In genomic region chr10:61517296-61518071, GRCm38 (mm10) we compare ENCODE assay signal across 9 mouse cellular contexts. TPM values are rescaled to one million over a fixed set of nuclear protein-coding genes. Genes with fewer than 3 reads are reported as not detected.
DNase-seq lines count a peak whose midpoint lies in the region; ATAC-seq lines count a peak whose summit lies in the region.
"Had no signal": no experiment of that assay in that cellular context is flagged by ENCODE, and none has a peak within 500 bp of the region (broad histone marks: within the 10 kb centered on the region; RNA-seq: fewer than 3 reads in every experiment).

No protein-coding gene starts in this region.

- no peak overlapping the region for H3K27ac ChIP-seq in forebrain, embryonic 11.5 days (ENCODE audit: low read depth, low read length)

- no peak overlapping the region for H3K9ac ChIP-seq in forebrain, embryonic 11.5 days (ENCODE audit: low read length)

- DNase-seq in gastrocnemius, postnatal 10 days: peak; percentile 35
- DNase-seq in gastrocnemius, adult 18-20 months (ENCODE audit: low spot score): no peak
- peak; percentile 60 for DNase-seq in forebrain, embryonic 11.5 days (ENCODE audit: low spot score)
- peak; percentile 18 for DNase-seq in lung, postnatal 14 days
- DNase-seq in thymus, postnatal 4 days: no peak

- no peaks in the 10 kb centered on the region for H3K27me3 ChIP-seq in megakaryocyte, embryonic 14.5 days (replicated peaks)
- no peaks in the 10 kb centered on the region for H3K27me3 ChIP-seq in forebrain, embryonic 11.5 days (ENCODE audit: control insufficient read depth, insufficient read depth, low read length)

- no peak for ATAC-seq in megakaryocyte, adult 5-6 weeks (ENCODE audit: poor library complexity, severe bottlenecking)
- ATAC-seq in forebrain, embryonic 11.5 days (replicated peaks; ENCODE audit: low FRiP score): no peak
- no peak for ATAC-seq in inflammation-experienced regulatory T-cells, adult 6 months

- H3K4me2 ChIP-seq in forebrain, embryonic 11.5 days (ENCODE audit: low read depth, low read length, severe bottlenecking): no peak overlapping the region

- whole genome bisulfite sequencing in forebrain, embryonic 11.5 days: 53% methylated on average over 12 of the region's 12 CpGs

- peak overlapping the region; percentile 46 for H3K4me3 ChIP-seq in megakaryocyte, embryonic 14.5 days (replicated peaks)
- no peak overlapping the region for H3K4me3 ChIP-seq in forebrain, embryonic 11.5 days (ENCODE audit: low read depth, low read length)
- H3K4me3 ChIP-seq: erythroblast, embryonic 14.5 days had no signal

- H3K4me1 ChIP-seq in megakaryocyte, embryonic 14.5 days: peaks cover 19% of the 10 kb centered on the region
- H3K4me1 ChIP-seq in forebrain, embryonic 11.5 days (replicated peaks; ENCODE audit: control insufficient read depth, insufficient read depth, low read length): peaks cover 10% of the 10 kb centered on the region

- H3K9me3 ChIP-seq in megakaryocyte, embryonic 14.5 days: peaks cover 16% of the 10 kb centered on the region
- H3K9me3 ChIP-seq in forebrain, embryonic 11.5 days (ENCODE audit: control insufficient read depth, low read length): no peaks in the 10 kb centered on the region; the same call in 1 of the 2 replicates

- H3K36me3 ChIP-seq in megakaryocyte, embryonic 14.5 days (replicated peaks; ENCODE audit: low read length): peaks cover 3% of the 10 kb centered on the region
- H3K36me3 ChIP-seq in forebrain, embryonic 11.5 days (ENCODE audit: control insufficient read depth, insufficient read depth, low read length): no peaks in the 10 kb centered on the region

RNA-seq across cellular contexts. Expression of gene Lrrc20, which starts 41.9 kb away (rescaled TPM):
- 10 to 100 TPM; 62.3 to 64.9 TPM for total RNA-seq in gastrocnemius, postnatal 10 days (2021)
- total RNA-seq in gastrocnemius, adult 18-20 months (2021): 100 to 1,000 TPM; 161 to 167 TPM
- polyA plus RNA-seq in megakaryocyte, embryonic 14.5 days (2012; ENCODE audit: insufficient read depth, low replicate concordance): 2.0 and 5.2 TPM in 2 replicates
- 6.6 and 6.7 TPM in 2 replicates for total RNA-seq in megakaryocyte, adult 5-6 weeks (2015)
- total RNA-seq in megakaryocyte, adult 5-6 weeks (2017): 6.9 and 7.0 TPM in 2 replicates
- 14.6 and 15.0 TPM in 2 replicates for polyA plus RNA-seq in forebrain, embryonic 11.5 days (2014; fragmentation: Nextera tagmentation; extraction: Ambion mirVana)
- 1 to 10 TPM; 5.4 to 6.0 (median 5.8) TPM for polyA plus RNA-seq in inflammation-experienced regulatory T-cells, adult 6 months (2017; shearing (Covaris generic))

Comparison
In these comparisons a context has a peak if more than half of its experiments do, and no peak if none do; other contexts are left out.
1. DNase-seq: peak in gastrocnemius, postnatal 10 days (single experiment), forebrain, embryonic 11.5 days (single experiment) and lung, postnatal 14 days (single experiment); none in gastrocnemius, adult 18-20 months (single experiment) and thymus, postnatal 4 days (single experiment).
2. RNA of gene Lrrc20, which starts 41.9 kb away (total RNA-seq): 161 to 167 TPM in gastrocnemius, adult 18-20 months and 62.3 to 64.9 TPM in gastrocnemius, postnatal 10 days; 6.6 to 7.0 TPM in megakaryocyte, adult 5-6 weeks; every median in the first group is over 4 times any median in the second.